Mouse (Mus musculus) embryonic facial prominence, embryonic 14.5 days (tissue): Measurements from ENCODE around the gene Plscr5. TPM values are rescaled to one million over a fixed set of nuclear protein-coding genes. Genes with fewer than 3 reads are reported as not detected.
"Not testable (repeated sequence)": the region's sequence is repeated elsewhere in the genome, so short reads cannot be mapped to it uniquely, and the experiment has no call there.

Source experiments
- ATAC-seq: fragments of 200-750 bp; cut with Nextera tagmentation; 2 replicates; pipeline ENCODE4 v1.8.0; 2017; ENCODE audit warnings: low read depth, moderate number of reproducible peaks, moderate TSS enrichment
- DNase-seq: peaks from one replicate; pipeline ENCODE4 v3.0.0-alpha.2; 2015; ENCODE audit warnings: low spot score
- H3K27ac ChIP-seq: fragments of 300-500 bp; sonication (generic); replicated peaks from 2 replicates; pipeline ENCODE4 v1.5.1; 2014; ENCODE audit warnings: low read depth, mild to moderate bottlenecking, low read length, moderate library complexity
- H3K27me3 ChIP-seq: fragments of 300-500 bp; sonication (generic); replicated peaks from 2 replicates; pipeline ENCODE4 v1.6.1; 2014; ENCODE audit warnings: low read length; ENCODE audit not compliant: control insufficient read depth, insufficient read depth
- H3K36me3 ChIP-seq: fragments of 300-500 bp; sonication (generic); 2 replicates; pipeline ENCODE4 v1.6.1; 2014; ENCODE audit warnings: low read length, mixed read lengths; ENCODE audit not compliant: control insufficient read depth, insufficient read depth
- H3K4me1 ChIP-seq: fragments of 300-500 bp; sonication (generic); 2 replicates; pipeline ENCODE4 v1.6.1; 2014; ENCODE audit warnings: antibody characterized with exemption, low read length; ENCODE audit not compliant: control insufficient read depth, insufficient read depth
- H3K4me2 ChIP-seq: fragments of 300-500 bp; sonication (generic); 2 replicates; pipeline ENCODE4 v1.6.1; 2014; ENCODE audit warnings: low read depth, mild to moderate bottlenecking, low read length, moderate library complexity, mixed read lengths
- H3K4me3 ChIP-seq: fragments of 300-500 bp; sonication (generic); 2 replicates; pipeline ENCODE4 v1.5.1; 2014; ENCODE audit warnings: low read depth, mild to moderate bottlenecking, low read length
- H3K9ac ChIP-seq: fragments of 300-500 bp; sonication (generic); 2 replicates; pipeline ENCODE4 v1.6.1; 2014; ENCODE audit warnings: low read depth, mild to moderate bottlenecking, low read length, moderate library complexity, mixed read lengths
- H3K9me3 ChIP-seq: fragments of 300-500 bp; sonication (generic); 2 replicates; pipeline ENCODE4 v1.6.1; 2016; ENCODE audit warnings: low read length; ENCODE audit not compliant: control insufficient read depth
- WGBS: fragments of 180-500 bp; shearing (Covaris S2); extraction: QIAGEN DNeasy Blood & Tissue Kit; methylation state at CpG from one replicate; pipeline ENCODE4 v1.1.7; 2014; 5-methylcytosine and 5-hydroxymethylcytosine counted together
- polyA plus RNA-seq: library from polyadenylated mRNA; unstranded; fragments of >200 nt; fragmentation: Nextera tagmentation; extraction: Ambion mirVana; gene quantifications from 2 replicates; pipeline ENCODE4 v1.2.1, GENCODE M21; 2014

The Plscr5 gene
- not detected in 2 replicates for polyA plus RNA-seq

DNA sequence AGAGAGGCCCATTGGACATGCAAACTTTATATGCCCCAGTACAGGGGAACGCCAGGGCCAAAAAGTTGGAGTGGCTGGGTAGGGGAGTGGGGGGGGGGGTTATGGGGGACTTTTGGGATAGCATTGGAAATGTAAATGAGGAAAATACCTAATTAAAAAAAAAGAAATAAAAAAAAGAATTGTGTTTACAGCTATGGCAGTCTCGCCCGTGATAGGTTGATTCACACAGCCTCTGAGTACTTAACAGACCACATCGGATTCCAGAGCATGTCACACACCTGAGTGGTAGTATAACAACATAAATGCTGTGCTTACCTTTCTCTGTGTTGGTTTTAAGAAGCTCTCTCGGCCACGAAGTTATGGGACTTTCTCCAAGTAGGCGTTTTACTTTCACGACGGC, at the start of gene Plscr5:
Plscr5 (plus strand) TSS at position 301 of the 400 bp plus-strand sequence.
- not testable (repeated sequence) for H3K27me3 ChIP-seq, H3K36me3 ChIP-seq, H3K4me3 ChIP-seq, H3K9me3 ChIP-seq, H3K9ac ChIP-seq, DNase-seq, H3K4me2 ChIP-seq, H3K27ac ChIP-seq, H3K4me1 ChIP-seq, ATAC-seq
- 73% methylated on average over 9 of the region's 9 CpGs for WGBS

DNA sequence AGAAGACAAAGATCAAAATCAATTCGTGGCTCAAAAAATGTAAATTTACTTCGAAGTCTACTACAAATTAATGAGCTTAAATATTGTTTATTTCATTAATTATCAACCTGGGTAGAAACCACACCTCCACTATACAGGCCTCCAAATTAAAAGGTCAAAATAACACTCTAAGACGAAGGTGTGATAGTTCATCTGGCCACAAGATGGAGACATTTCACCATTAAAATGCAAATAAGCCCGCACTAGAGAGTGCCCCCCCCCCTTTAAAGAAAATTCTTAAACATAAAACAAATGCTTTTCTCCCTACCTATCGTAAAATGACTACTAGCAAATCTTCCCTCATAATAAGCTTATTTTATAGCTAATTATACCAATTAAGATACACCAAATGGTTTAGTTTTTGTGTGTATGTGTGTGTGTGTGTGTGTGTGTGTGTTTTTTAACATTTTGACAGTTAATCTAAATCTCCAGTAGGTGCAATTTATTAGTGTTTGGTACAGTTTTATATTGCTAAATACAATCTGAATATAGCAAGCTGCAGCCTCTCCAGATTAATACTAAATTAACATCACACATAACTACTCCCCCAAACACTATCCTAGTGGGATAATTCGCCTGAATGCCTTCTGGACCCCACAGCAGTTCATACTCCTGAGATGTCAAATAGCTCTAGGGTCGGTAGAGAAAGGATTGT, 45.0 kb upstream of the Plscr5 start:
- 20% methylated on average over 7 of the region's 7 CpGs for whole genome bisulfite sequencing
- Histone ChIP-seq H3K4me1 (no peaks in the 10 kb centered on the region), H3K9me3 (no peaks in the 10 kb centered on the region), H3K27me3 (no peaks in the 10 kb centered on the region), H3K27ac (no peak overlapping the region), H3K4me3 (no peak overlapping the region), H3K36me3 (no peaks in the 10 kb centered on the region), H3K4me2 (no peak overlapping the region), H3K9ac (no peak overlapping the region)
- peak; percentile 33 for DNase-seq
- no peak for ATAC-seq

DNA sequence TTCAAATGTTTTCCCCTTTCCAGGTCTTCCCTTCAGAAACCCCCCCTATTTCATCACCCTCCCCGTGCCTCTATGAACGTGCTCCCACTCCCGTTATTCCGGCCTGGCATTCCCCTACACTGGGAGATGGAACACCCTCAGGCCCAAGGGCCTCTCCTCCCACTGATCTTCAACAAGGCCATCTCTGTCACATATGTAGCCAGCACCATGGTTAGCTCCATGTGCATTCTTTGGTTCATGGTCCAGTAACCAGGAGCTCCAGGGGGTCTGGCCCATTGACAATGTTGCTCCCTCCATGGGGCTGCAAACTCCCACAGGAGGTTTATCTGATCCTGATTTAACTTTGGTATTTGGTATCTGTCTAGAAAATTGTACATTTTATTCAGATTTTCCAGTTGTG, 30.5 kb upstream of the Plscr5 start:
- 48% methylated on average over 4 of the region's 4 CpGs for WGBS
- Histone ChIP-seq H3K36me3 (no peaks in the 10 kb centered on the region), H3K4me2 (no peak overlapping the region), H3K9ac (no peak overlapping the region), H3K27ac (no peak overlapping the region), H3K4me1 (no peaks in the 10 kb centered on the region), H3K27me3 (no peaks in the 10 kb centered on the region), H3K4me3 (no peak overlapping the region), H3K9me3 (no peaks in the 10 kb centered on the region)
- no peak for ATAC-seq
- peak; percentile 41 for DNase-seq

DNA sequence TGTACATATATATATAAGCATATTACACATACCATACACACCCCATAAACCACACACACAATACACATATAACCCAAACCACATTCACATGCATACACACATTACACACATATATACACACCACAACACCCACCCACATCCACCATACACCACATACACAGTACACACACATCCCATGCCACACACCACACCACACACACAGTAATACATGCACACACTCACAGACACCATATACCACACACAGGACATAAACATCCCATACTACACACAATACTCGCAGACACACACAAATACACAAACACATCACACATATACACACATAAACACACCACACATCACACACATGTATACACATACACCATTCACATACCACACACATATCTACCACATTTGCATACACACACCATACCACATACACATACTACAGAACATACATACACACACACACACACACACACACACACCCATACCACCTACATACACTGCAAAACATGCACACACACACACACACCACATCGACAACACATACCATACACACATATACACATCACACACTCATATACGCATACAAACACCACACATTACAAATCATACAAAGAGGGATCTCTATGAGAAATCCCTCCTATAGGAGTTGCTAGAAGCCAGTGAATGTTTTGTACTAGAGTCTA, 19.3 kb upstream of the Plscr5 start:
- Histone ChIP-seq H3K9me3 (no peaks in the 10 kb centered on the region), H3K27ac (no peak overlapping the region), H3K36me3 (no peaks in the 10 kb centered on the region), H3K4me2 (no peak overlapping the region), H3K9ac (no peak overlapping the region), H3K4me3 (no peak overlapping the region), H3K27me3 (no peaks in the 10 kb centered on the region), H3K4me1 (0 out of 2 replicates have a peak, but pooled peaks cover 2% of the 10 kb centered on the region)
- DNase-seq = no peak
- no peak for ATAC-seq
- 90% methylated on average over 3 of the region's 3 CpGs for WGBS

DNA sequence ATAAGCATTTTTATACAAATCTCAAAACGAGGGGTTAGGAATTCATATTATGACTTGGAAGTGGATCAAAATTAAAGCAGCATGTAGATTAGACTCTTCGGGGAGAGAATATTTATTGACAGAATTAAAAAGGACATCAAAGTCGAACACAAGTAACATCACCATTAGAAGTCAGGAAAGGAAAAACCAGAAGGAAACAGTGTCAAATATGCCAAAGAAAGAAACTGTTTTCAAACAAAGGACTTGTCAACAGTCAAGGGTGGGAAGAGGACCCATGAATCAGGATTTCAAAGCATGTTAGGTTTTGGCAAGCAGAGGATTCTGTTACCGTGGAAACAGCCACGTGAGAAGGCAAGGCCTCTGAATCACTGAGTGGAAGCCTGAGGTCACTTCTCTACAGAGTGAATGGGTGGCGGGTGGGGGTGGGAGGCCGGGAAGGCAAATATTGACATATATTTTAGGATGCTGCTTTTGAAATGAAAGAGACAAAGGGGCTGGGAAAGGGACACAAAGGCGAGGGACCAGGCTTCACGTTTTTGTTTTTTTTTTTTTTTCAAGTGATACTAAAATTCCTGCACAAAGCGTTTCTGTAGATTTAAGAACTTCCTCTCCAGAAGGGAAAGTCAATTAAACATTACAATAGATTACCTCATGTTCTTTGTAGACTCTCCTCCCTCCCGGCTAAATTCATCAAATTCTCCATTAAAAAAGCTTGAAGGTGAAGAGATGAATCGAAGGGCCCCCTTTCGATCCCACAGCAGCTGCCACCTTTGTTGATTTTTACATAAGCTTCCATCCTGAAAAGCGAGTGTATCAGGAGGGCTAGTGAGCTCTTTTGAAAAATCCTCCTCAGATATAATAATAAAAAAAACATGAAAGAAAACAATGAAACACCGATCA, 18.3 kb upstream of the Plscr5 start:
- H3K27me3 ChIP-seq = no peaks in the 10 kb centered on the region
- H3K4me1 ChIP-seq = 0 out of 2 replicates have a peak, but pooled peaks cover 2% of the 10 kb centered on the region
- H3K9me3 ChIP-seq = no peaks in the 10 kb centered on the region
- no peak overlapping the region for H3K27ac ChIP-seq
- no peak overlapping the region for H3K4me2 ChIP-seq
- DNase-seq (peak; percentile 33), ATAC-seq (no peak; the same call in 1 of the 2 replicates)
- no peaks in the 10 kb centered on the region for H3K36me3 ChIP-seq
- WGBS = 55% methylated on average over 15 of the region's 15 CpGs
- no peak overlapping the region for H3K4me3 ChIP-seq
- no peak overlapping the region for H3K9ac ChIP-seq

DNA sequence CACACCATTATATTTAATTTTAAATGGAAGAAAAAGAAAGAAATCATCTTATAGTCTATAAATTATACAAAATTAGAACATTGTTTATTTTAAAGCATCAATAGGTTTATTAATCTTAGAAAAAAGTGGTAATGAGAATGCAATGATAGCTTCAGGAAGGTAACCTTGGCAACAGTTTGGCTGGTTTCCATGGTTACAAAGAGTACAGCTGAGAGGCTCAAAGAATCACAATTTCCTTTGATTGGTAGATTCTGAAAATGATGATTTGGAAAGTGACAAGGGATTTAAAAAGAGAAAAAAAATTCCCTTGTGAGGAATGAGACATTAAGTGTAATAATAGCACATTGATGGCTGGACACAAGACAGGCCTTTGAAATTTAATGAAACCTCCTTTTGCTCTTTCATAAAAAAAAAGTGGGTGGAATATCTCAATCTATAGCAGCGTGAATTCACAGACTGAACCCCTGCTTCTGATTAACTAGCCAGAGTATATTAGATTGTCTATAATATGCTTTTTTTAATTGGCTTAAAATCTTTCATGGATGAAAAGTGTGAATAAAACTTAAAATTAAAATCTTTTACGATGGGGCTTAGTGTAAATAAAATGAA, 13.8 kb upstream of the Plscr5 start:
- H3K4me2 ChIP-seq = no peak overlapping the region
- peak; percentile 3 for DNase-seq
- H3K27ac ChIP-seq = no peak overlapping the region
- H3K36me3 ChIP-seq = no peaks in the 10 kb centered on the region
- H3K4me3 ChIP-seq = no peak overlapping the region
- no peak for ATAC-seq
- H3K4me1 ChIP-seq = 0 out of 2 replicates have a peak, but pooled peaks cover 2% of the 10 kb centered on the region
- 66% methylated on average over 2 of the region's 2 CpGs for WGBS
- H3K9ac ChIP-seq = no peak overlapping the region
- H3K9me3 ChIP-seq = no peaks in the 10 kb centered on the region
- no peaks in the 10 kb centered on the region for H3K27me3 ChIP-seq

DNA sequence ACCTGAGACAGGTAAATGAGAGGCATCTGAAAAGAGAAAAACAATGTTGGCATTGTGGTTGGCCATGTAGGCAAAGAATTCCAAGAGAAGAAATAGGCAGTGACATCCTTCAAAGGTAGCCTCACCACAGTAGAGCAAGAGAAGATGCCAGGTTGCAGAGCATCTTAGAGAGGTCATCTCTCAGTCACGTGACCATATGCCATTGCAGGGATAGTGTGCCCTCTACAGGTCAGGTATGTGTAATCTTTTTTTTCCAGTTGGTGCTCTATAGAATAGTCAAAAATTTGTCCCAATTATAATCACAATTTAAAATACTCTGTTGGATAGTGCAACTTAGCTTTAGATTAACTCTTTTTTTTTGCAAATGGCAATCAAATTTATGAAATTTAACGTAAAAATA, 1.4 kb upstream of the Plscr5 start:
- Histone ChIP-seq H3K4me1 (no peaks in the 10 kb centered on the region), H3K36me3 (no peaks in the 10 kb centered on the region), H3K9me3 (no peaks in the 10 kb centered on the region), H3K27me3 (no peaks in the 10 kb centered on the region), H3K27ac (no peak overlapping the region), H3K9ac (no peak overlapping the region), H3K4me3 (no peak overlapping the region), H3K4me2 (no peak overlapping the region)
- DNase-seq = no peak
- 86% methylated on average over 2 of the region's 2 CpGs for WGBS
- ATAC-seq = no peak

DNA sequence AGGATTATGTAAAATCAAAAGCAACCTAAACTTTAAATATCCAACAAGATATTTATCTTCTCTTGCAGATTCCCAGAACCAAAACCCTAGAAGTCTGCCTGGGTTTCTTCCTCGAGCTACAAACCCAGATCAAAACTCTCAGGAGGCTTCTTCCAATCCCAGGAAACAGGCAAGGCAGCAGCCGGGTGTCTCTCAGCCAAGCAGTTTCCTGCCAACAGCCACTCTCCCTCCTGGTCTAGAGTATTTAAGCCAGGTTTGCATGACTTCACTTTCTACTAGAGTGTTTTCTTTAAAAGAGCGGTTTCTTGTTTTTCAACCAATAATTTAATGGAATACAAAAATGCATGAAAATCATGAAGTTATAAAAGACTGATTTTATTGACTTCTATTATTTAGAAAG, 5.7 kb downstream of the Plscr5 start:
- 52% methylated on average over 3 of the region's 3 CpGs for WGBS
- H3K4me3 ChIP-seq = no peak overlapping the region
- H3K4me1 ChIP-seq = no peaks in the 10 kb centered on the region
- no peaks in the 10 kb centered on the region for H3K9me3 ChIP-seq
- H3K4me2 ChIP-seq = no peak overlapping the region
- no peak for ATAC-seq
- H3K27ac ChIP-seq = no peak overlapping the region
- DNase-seq = no peak
- no peaks in the 10 kb centered on the region for H3K36me3 ChIP-seq
- no peaks in the 10 kb centered on the region for H3K27me3 ChIP-seq
- no peak overlapping the region for H3K9ac ChIP-seq
